Mouse (Mus musculus) embryo, embryonic 9.5 days (tissue): ENCODE data around the gene Ptprn2.

ENCODE experiments used
- DNase-seq: peaks from one replicate; pipeline ENCODE4 v3.0.0-alpha.2; 2017; ENCODE audit errors: extremely low spot score

The Ptprn2 gene

GRCm38 (mm10) chr12:116776447-116776846 lies 290.9 kb downstream of the Ptprn2 start:
- no peak for DNase-seq

- DNase-seq, result no peak
Measured at GRCm38 (mm10) chr12:116778095-116779090, 292.9 kb downstream of the Ptprn2 start.

DNA sequence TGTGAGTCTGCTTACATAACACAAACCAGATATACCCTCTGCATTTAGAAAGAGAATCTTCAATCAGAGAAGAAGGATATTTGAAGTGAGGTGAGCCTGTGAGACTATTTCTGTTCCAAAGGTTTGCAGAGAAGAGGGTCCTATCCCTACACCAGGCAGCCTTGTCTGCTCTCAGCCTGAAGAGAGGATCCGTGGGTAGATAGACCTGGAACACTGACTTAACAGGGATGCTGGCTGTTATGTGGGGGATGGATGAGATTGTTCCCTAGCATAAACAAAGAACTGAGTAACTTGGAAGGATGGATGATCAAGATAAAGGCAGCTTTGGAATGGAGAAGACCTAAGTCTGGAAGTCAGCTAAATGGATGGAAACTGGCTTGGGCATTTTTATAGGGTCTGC lies 294.9 kb downstream of the Ptprn2 start:
- DNase-seq, result no peak

- no peak for DNase-seq
Measured at GRCm38 (mm10) chr12:116785731-116786130, 300.2 kb downstream of the Ptprn2 start.

GRCm38 (mm10) chr12:116788346-116788745 lies 302.8 kb downstream of the Ptprn2 start:
- no peak for DNase-seq

GRCm38 (mm10) chr12:116803331-116803730 lies 317.8 kb downstream of the Ptprn2 start:
- no peak for DNase-seq

DNA sequence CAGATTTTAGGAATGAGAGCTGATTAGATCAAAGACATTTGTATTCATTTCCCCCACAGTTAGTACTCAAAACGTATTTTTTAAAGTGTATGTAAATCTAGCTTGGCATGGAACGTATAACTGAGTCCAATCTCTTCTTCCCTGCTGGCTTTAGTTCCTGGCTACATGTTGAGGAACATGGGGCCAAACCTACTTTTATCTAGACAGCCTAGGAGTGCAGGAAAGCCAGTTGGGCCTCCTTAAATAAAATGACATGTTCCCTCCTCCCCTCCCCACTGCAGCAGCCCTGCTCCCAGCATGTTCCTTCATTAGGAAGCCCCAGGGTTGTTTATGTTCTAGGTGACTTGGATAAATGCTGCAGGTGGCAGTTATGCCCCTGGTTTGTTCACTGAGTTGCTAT lies 319.2 kb downstream of the Ptprn2 start:
- DNase-seq, result no peak

DNA sequence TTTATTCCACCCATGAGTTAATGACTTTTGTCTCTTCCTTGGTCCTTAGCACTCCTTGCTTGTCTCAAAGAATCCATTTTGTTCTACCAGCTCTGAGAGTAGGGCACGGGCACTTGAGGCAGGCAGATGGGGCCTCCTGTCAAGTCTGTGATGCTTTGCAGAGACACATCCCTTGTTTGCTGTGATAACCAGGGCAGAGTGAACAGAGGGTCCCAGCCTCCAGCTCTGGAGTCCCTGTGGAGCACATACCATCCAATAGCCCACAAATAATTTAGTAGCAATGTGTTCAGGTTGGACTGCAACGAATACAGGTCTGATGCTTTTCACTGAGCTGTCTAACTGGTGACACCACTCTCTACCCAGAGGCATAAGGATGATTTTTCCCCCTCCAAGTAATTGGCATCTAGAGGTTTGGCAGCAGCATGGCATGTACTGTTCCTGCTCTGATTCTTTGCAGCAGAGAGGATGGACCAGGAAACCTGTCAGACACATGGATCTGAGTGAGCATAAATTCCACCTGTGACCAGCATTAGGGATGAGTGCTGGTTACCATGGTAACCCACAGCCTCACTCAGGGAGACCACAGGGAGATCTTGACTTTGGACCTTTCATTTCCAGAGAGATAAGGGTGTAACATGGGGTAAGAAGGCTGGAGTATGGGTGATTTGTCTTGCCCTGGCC lies 319.7 kb downstream of the Ptprn2 start:
- DNase-seq, result no peak

DNA sequence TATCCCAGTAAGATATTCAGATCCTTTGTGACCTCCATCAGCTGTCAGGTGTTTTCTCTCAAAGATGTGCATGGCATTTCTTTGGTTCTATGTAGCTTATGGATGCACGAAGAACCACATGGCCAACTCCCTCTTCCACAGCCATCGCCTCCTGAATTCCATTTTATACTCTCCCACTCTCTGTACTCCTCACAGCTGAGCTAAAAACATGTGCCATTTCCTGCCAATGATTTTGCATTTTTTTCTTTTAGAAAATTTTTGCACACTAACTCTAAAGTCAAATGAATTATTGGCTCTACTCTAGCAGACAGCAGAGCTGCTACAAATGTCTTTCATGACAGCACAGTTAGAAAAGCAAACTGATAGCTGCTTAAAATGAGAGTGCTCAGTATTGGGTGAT lies 320.6 kb downstream of the Ptprn2 start:
- DNase-seq, result no peak

DNA sequence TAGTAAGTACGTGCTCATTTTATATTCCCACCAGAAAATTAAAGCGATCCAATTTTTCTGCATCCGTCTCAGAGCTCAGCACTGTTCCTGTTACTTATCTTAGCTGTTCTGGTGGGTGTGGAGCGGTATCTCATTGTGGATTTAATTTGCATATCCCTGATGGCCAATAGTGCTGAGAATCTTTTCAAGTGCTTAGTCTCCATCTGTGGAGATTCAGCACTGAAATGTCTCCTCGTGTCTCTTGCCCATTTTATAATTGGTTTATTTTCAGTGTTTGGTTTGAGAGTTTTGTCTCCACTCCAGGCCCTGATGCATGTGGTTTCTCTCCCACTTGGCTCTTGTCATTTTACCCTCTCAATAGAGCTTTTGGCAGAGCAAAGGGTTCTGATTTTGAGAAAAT lies 327.5 kb downstream of the Ptprn2 start:
- no peak for DNase-seq

- no peak for DNase-seq
Measured at GRCm38 (mm10) chr12:116819836-116820235, 334.3 kb downstream of the Ptprn2 start.

DNA sequence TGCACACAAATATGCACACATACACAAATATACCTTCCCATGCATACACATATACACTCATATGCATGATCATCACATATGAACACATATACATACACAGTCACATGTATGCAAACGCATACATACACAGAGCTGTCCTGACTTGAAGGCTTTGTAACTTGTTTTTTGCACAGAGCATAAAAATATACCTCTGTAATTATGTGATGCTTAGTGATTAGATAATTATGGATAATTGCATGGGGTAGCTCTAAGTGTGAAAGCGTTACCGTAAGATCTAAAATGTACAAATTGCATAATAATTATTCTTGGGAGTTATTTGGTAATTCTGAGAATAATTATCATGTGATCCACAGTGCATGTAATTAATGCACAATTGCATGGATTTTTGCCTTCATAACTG lies 337.8 kb downstream of the Ptprn2 start:
- DNase-seq, result no peak

DNA sequence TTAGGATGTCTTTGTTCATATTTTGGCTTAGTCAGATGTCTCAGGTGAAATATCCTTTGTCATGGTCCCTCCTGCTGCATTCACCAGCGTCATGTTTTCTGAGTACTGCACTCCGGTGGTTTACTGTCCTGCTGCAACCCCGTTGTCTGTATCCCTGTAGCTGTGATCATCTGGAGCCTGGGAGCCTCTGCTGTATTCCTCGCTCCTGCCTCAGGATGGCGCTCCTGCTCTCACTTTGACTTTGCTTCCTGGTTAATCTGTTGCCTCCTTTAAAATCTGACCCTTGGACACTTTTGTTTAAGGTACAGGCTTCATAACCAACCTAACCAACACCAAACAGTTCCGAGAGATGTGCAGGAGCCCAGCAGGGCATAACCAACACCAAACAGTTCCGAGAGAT lies 342.2 kb downstream of the Ptprn2 start:
- peak; percentile 6 for DNase-seq

DNA sequence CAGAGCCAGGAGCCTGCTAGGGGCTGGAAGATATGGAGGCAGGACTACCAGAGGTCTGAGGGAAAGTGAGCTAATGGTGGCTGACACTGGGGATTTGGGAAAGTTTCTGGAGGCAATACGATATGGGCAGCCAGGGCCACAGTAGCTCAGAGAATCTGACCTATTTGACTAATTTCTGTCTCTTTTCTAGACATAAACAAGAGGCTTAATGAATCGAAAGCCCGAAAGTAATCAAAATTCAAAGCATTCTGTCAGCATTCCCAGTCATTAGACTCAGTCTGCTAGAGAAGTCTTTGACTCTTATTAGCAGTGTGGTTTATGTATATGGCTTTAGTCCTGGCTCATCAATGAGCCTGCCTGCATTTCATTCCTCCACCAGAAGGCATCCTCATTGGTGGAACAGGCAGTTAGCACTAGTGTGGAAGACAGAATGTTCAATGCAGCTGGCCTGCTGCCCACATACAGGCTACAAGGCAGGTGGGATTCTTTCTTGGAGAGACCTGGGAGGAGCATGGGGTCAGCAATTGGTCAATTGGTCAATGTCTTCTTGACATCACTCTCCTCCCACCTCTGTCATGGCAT lies 353.2 kb downstream of the Ptprn2 start:
- no peak for DNase-seq

GRCm38 (mm10) chr12:116842723-116843272 lies 357.3 kb downstream of the Ptprn2 start:
- DNase-seq, result no peak

- no peak for DNase-seq
Measured at GRCm38 (mm10) chr12:116846220-116846619, 360.7 kb downstream of the Ptprn2 start.

DNA sequence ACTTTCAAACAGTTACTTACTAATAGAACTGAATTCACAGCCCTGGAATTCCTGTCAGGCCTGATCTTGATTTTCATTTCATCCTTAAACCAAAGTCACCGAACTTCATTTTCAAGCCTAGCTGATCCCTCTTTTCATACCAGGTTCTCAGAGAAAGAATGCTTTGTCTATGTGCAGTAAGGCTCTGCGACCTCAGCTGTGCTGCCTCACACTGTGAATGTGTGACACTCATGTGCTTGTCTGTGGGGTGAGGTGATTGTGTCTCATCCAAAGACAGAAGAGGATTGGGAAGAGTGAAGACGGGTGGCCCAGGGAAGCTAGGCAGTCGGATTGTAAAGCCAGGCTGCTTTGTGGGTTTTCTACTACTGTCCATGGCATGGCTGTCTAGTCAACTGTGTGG lies 361.5 kb downstream of the Ptprn2 start:
- DNase-seq, result no peak

DNA sequence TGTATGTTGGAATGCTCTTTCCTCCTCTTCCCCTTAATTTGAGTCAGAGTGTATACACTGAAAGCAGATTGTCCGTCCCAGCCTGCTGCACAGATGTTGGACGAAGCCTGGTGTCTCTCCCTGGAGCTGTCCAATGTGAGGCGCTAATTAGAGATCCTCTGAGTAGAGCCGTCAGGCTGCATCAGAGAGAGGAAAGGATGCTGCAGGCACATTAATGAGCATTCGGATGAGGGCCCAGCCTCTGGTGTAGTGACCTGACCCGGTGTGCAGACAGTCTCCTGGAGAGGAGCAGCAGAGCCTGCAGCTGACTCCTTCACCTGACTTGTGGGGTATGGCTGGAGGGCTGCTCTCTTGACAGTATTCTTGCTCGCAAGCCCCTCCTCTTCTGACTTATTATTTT lies 370.8 kb downstream of the Ptprn2 start:
- no peak for DNase-seq

DNA sequence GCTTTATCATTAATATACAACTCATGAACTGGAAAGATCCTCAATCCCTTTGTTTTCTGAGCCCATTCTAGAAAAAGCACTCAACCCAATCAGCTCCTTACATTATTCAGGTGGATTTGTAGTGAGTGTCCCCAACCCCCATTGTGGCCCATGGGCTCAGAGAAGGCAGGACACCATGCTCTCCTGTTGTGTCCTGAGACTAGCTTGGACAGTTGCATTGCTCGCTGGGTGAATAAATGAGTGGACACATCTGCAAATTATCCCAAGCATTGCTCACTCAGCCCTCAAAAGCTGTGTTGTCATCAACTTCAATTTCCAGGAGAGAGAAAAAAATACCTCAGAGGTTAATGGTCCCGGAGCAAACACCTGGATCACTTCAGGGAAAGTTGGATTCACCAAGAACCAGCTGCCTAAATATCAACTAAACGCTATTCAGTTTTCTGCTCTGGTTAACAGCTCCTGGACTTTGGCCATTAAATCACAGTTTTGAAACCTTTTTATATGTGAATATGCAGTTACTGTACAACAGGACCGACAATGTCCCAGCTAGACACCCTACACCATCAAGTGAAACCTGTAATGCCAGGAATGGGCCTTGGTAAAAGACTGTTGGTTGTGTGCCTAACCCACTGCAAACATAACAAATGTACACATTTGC lies 376.0 kb downstream of the Ptprn2 start:
- no peak for DNase-seq

DNA sequence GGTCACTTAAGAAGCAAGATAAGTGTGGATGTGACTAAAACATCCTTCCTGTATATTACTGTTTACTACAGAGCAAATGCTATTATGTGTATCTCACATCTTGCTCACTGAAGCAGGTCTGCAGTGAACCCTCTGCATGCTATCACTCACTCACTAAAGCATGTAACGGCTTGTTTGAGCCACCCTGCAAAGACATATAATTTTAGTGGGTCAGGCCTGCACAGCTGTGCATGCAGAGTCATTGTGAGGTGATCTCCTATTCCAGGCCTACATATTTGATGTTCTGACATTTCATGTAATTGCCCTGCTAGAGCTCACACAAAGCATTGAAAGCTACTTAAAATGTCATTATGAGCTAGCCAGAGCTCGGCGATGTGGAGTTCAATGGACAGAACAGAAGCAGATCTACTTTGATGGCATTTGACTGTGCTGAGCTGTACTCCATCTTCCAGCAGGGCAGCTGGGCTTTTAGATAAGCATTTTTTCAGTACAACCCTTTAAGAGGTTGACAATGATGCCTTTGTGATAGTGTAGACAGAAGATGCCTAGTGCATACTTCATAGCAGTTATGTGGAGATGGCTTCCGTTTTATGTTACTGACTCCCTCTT lies 377.9 kb downstream of the Ptprn2 start:
- no peak for DNase-seq

- DNase-seq, result no peak
Measured at GRCm38 (mm10) chr12:116873866-116874585, 388.5 kb downstream of the Ptprn2 start.
